ENCODE assay signal across 7 mouse cellular contexts in the genomic region with DNA sequence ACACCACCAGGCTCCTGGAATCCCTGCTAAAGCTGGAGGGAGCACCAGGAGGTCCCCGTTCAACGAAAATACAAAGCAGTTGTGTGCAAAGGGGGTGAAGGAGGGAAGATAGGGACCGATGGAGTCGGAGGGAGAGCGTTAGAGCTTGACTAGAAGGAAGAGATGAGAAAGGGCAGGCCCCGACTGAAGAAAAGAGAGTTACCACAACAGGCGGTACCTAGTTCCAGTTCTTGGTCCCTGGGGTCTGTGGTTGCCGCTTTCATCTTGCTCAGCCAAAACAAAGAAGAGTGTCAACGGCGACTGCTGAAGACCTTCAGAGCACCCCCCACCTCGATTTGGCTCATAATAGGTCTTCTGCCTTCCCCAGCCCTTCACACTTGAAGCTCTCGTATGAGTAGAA. TPM values are rescaled to one million over a fixed set of nuclear protein-coding genes. Genes with fewer than 3 reads are reported as not detected.
A peak's percentile ranks its signal among the peaks of the same experiment; 100 is the strongest.
DNase-seq lines count a peak whose midpoint lies in the region; ATAC-seq and TF ChIP-seq lines count a peak whose summit lies in the region.

No protein-coding gene starts in this region.

- no peaks in the 10 kb centered on the region for H3K27me3 ChIP-seq in lung, postnatal 0 days (replicated peaks; ENCODE audit: insufficient read depth, low read length)
- 0 out of 2 replicates have a peak, but pooled peaks cover 3% of the 10 kb centered on the region for H3K27me3 ChIP-seq in embryonic facial prominence, embryonic 14.5 days (replicated peaks; ENCODE audit: control insufficient read depth, insufficient read depth, low read length)
- no peaks in the 10 kb centered on the region for H3K27me3 ChIP-seq in intestine, postnatal 0 days (replicated peaks; ENCODE audit: control insufficient read depth, insufficient read depth, low read length)
- H3K27me3 ChIP-seq in neural tube, embryonic 14.5 days (ENCODE audit: control insufficient read depth, insufficient read depth, low read length), result no peaks in the 10 kb centered on the region

- no peaks in the 10 kb centered on the region for H3K9me3 ChIP-seq in lung, postnatal 0 days (ENCODE audit: low read length)
- H3K9me3 ChIP-seq in embryonic facial prominence, embryonic 14.5 days (ENCODE audit: control insufficient read depth, low read length), result no peaks in the 10 kb centered on the region
- H3K9me3 ChIP-seq in intestine, postnatal 0 days (ENCODE audit: control insufficient read depth), result no peaks in the 10 kb centered on the region
- H3K9me3 ChIP-seq in neural tube, embryonic 14.5 days (ENCODE audit: control insufficient read depth, low read length), result no peaks in the 10 kb centered on the region

- no peak for ATAC-seq in lung, postnatal 0 days
- no peak for ATAC-seq in embryonic facial prominence, embryonic 14.5 days (ENCODE audit: low read depth)
- ATAC-seq in intestine, postnatal 0 days, result no peak
- peak; percentile 9 for ATAC-seq in neural tube, embryonic 14.5 days (ENCODE audit: low read depth)

- H3K36me3 ChIP-seq in lung, postnatal 0 days (ENCODE audit: insufficient read depth, low read length), result no peaks in the 10 kb centered on the region
- H3K36me3 ChIP-seq in embryonic facial prominence, embryonic 14.5 days (ENCODE audit: control insufficient read depth, insufficient read depth, low read length), result no peaks in the 10 kb centered on the region
- H3K36me3 ChIP-seq in intestine, postnatal 0 days (ENCODE audit: control insufficient read depth, insufficient read depth), result no peaks in the 10 kb centered on the region
- H3K36me3 ChIP-seq in neural tube, embryonic 14.5 days (ENCODE audit: control insufficient read depth, insufficient read depth, low read length), result no peaks in the 10 kb centered on the region

- WGBS in lung, postnatal 0 days, result 7% methylated on average over 12 of the region's 12 CpGs
- 7% methylated on average over 12 of the region's 12 CpGs for WGBS in embryonic facial prominence, embryonic 14.5 days
- 5% methylated on average over 12 of the region's 12 CpGs for WGBS in intestine, postnatal 0 days
- 3% methylated on average over 12 of the region's 12 CpGs for WGBS in neural tube, embryonic 14.5 days

- TF ChIP-seq CTCF in lung, postnatal 0 days (IDR thresholded peaks at IDR 0.05), result no peak
- no peak for TF ChIP-seq CTCF in intestine, postnatal 0 days (IDR thresholded peaks at IDR 0.05; ENCODE audit: low read depth)

- no peak for TF ChIP-seq EP300 in lung, postnatal 0 days (IDR thresholded peaks at IDR 0.05)

- no peak for DNase-seq in lung, postnatal 0 days (ENCODE audit: low spot score)
- DNase-seq in lung, postnatal 14 days, result no peak
- DNase-seq in embryonic facial prominence, embryonic 14.5 days (ENCODE audit: low spot score), result peak; percentile 30
- no peak for DNase-seq in right cerebral cortex, adult 18-20 months
- no peak for DNase-seq in left cerebral cortex, adult 11 months (ENCODE audit: low spot score)

- H3K9ac ChIP-seq in lung, postnatal 0 days (replicated peaks; ENCODE audit: low read depth), result peak overlapping the region; percentile 63
- H3K9ac ChIP-seq in embryonic facial prominence, embryonic 14.5 days (ENCODE audit: low read depth, low read length), result peak overlapping the region; percentile 89
- peak overlapping the region; percentile 86 for H3K9ac ChIP-seq in intestine, postnatal 0 days (ENCODE audit: low read depth, low read length)
- H3K9ac ChIP-seq in neural tube, embryonic 14.5 days (replicated peaks; ENCODE audit: low read depth, low read length), result peak overlapping the region; percentile 89

- H3K27ac ChIP-seq in lung, postnatal 0 days (ENCODE audit: low read length), result peak overlapping the region; percentile 82
- H3K27ac ChIP-seq in embryonic facial prominence, embryonic 14.5 days (replicated peaks; ENCODE audit: low read depth, low read length), result peak overlapping the region; percentile 88
- peak overlapping the region; percentile 37; the same call in 1 of the 2 replicates for H3K27ac ChIP-seq in intestine, postnatal 0 days (ENCODE audit: low read depth, low read length)
- peak overlapping the region; percentile 96 for H3K27ac ChIP-seq in neural tube, embryonic 14.5 days (ENCODE audit: low read depth, low read length)

- peak overlapping the region; percentile 92 for H3K4me3 ChIP-seq in lung, postnatal 0 days (ENCODE audit: low read depth, low read length)
- peak overlapping the region; percentile 91 for H3K4me3 ChIP-seq in embryonic facial prominence, embryonic 14.5 days (ENCODE audit: low read depth, low read length)
- peak overlapping the region; percentile 99 for H3K4me3 ChIP-seq in intestine, postnatal 0 days (ENCODE audit: low read depth, low read length)
- H3K4me3 ChIP-seq in neural tube, embryonic 14.5 days (ENCODE audit: low read depth, low read length), result peak overlapping the region; percentile 66

- H3K4me2 ChIP-seq in lung, postnatal 0 days (replicated peaks; ENCODE audit: low read depth, low read length), result peak overlapping the region; percentile 82
- H3K4me2 ChIP-seq in embryonic facial prominence, embryonic 14.5 days (ENCODE audit: low read depth, low read length), result peak overlapping the region; percentile 71
- peak overlapping the region; percentile 87 for H3K4me2 ChIP-seq in intestine, postnatal 0 days (replicated peaks; ENCODE audit: low read depth)
- H3K4me2 ChIP-seq in neural tube, embryonic 14.5 days (ENCODE audit: low read depth, low read length), result peak overlapping the region; percentile 47

- peaks cover 3% of the 10 kb centered on the region; the same call in 1 of the 2 replicates for H3K4me1 ChIP-seq in lung, postnatal 0 days (ENCODE audit: insufficient read depth, low read depth, low read length)
- H3K4me1 ChIP-seq in embryonic facial prominence, embryonic 14.5 days (ENCODE audit: control insufficient read depth, insufficient read depth, low read length), result peaks cover 8% of the 10 kb centered on the region; the same call in 1 of the 2 replicates
- no peaks in the 10 kb centered on the region for H3K4me1 ChIP-seq in intestine, postnatal 0 days (replicated peaks; ENCODE audit: control insufficient read depth, insufficient read depth, low read length)
- H3K4me1 ChIP-seq in neural tube, embryonic 14.5 days (ENCODE audit: control insufficient read depth, insufficient read depth, low read length), result peaks cover 15% of the 10 kb centered on the region; the same call in 1 of the 2 replicates

RNA-seq across cellular contexts. Expression of a gene that starts 0.8 kb away (rescaled TPM):
- 7.2 and 9.0 TPM in 2 replicates for polyA plus RNA-seq in lung, postnatal 0 days (2015; fragmentation: Nextera tagmentation; extraction: Ambion mirVana)
- 15.4 and 18.5 TPM in 2 replicates for polyA plus RNA-seq in embryonic facial prominence, embryonic 14.5 days (2014; fragmentation: Nextera tagmentation; extraction: Ambion mirVana)
- polyA plus RNA-seq in intestine, postnatal 0 days (2015; fragmentation: Nextera tagmentation; extraction: Ambion mirVana), result 9.6 TPM in 2 replicates
- polyA plus RNA-seq in neural tube, embryonic 14.5 days (2014; fragmentation: Nextera tagmentation; extraction: Ambion mirVana), result 21.2 and 22.2 TPM in 2 replicates

RNA-seq across cellular contexts. Expression of a gene that starts 59.6 kb away (rescaled TPM):
- polyA plus RNA-seq in lung, postnatal 0 days (2015; fragmentation: Nextera tagmentation; extraction: Ambion mirVana), result 0.54 TPM in 1 of 2 replicates, not detected in the other
- 0.67 and 1.1 TPM in 2 replicates for polyA plus RNA-seq in embryonic facial prominence, embryonic 14.5 days (2014; fragmentation: Nextera tagmentation; extraction: Ambion mirVana)
- 0.16 and 0.27 TPM in 2 replicates for polyA plus RNA-seq in intestine, postnatal 0 days (2015; fragmentation: Nextera tagmentation; extraction: Ambion mirVana)
- 0.11 TPM in 1 of 2 replicates, not detected in the other for polyA plus RNA-seq in neural tube, embryonic 14.5 days (2014; fragmentation: Nextera tagmentation; extraction: Ambion mirVana)

Comparison
In these comparisons a context has a peak if more than half of its experiments do, and no peak if none do; other contexts are left out.
1. H3K27ac ChIP-seq: peak in every context shown above with its lines; median percentile 96 in neural tube, embryonic 14.5 days; 88 in embryonic facial prominence, embryonic 14.5 days; 82 in lung, postnatal 0 days; 37 in intestine, postnatal 0 days.